Mouse (Mus musculus): Measurements from ENCODE around the gene Zfp804a. TPM values are rescaled to one million over a fixed set of nuclear protein-coding genes. Genes with fewer than 3 reads are reported as not detected.

Gene Zfp804a
- 0.02 TPM in 1 of 2 replicates, not detected in the other for polyA plus RNA-seq (2015; fragmentation: Nextera tagmentation; extraction: Ambion mirVana)

DNA sequence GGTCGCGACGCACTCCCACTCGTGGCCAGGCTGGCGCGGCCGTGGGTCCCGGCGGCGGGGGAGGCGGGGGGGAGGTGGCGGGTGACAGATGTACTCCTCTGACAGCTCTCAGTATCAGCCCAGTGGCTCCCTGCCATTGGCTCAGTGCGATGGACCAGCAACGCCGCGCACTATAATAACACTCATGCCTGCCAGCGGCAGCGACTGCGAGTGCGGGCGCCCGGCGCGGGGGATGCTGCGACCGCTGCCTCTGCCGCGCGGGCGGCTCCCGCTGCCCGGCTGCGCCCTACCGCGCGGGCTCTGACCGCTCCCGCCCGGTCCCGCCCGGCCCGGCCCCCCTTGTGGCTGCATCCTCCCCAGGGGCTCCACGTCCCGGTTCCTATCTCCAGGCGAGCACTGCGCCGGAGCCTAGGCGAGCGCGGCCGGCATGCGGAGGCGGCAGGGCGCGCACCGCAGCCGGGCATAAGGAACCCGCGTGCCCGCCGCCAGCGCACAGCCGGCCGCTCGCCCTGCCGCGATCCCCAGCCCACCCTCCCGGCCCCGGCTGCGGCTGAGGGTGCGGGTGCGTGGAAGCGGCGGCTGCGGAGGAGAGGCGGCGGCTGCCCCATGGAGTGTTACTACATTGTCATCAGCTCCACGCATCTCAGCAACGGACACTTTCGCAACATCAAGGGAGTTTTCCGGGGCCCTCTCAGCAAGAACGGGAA is at the start of gene Zfp804a:
Zfp804a (plus strand) TSS at position 38 of the 707 bp plus-strand sequence.
- Histone ChIP-seq H3K27ac (ENCODE audit: low read length) (no peak within 1 kb of the TSS), H3K9ac (ENCODE audit: low read depth, low read length) (no peak within 1 kb of the TSS), H3K27me3 (ENCODE audit: control insufficient read depth, insufficient read depth, low read depth, low read length) (peaks cover 28% of the 10 kb centered on the region), H3K4me2 (ENCODE audit: low read depth, low read length) (peak within 1 kb of the TSS; percentile 69), H3K36me3 (ENCODE audit: control insufficient read depth, insufficient read depth) (no peaks in the 10 kb centered on the region), H3K9me3 (replicated peaks; ENCODE audit: control insufficient read depth, low read length) (no peaks in the 10 kb centered on the region), H3K4me1 (ENCODE audit: control insufficient read depth, low read depth, low read length) (no peaks in the 10 kb centered on the region), H3K4me3 (ENCODE audit: low read depth, low read length) (peak within 1 kb of the TSS; percentile 51)
- ATAC-seq (ENCODE audit: low read depth) = peak; percentile 35; the same call in 1 of the 2 replicates
- WGBS (ENCODE audit: insufficient replicate concordance) = under 1% methylated on average over 70 of the region's 82 CpGs

DNA sequence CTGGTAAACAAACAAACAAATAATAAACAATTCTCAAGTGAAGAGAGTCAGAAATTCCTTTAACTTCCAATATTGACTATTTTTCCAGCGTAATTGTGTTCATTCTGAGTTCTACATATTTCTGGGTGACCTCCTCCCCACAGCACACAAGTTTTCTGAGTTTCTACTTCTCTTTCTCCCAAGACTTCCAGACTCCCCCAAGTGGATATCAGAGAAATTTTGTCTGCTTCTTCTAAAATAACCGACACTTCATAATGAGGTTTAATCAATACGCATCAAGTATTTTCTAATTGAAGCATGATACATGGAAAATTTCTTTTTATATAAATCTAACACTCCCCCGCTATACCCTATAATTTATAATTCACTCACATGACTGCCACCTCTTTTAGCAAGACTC is 1.4 kb upstream of the Zfp804a start:
- Histone ChIP-seq H3K27ac (ENCODE audit: low read length) (no peak overlapping the region), H3K9ac (ENCODE audit: low read depth, low read length) (no peak overlapping the region), H3K4me1 (ENCODE audit: control insufficient read depth, low read depth, low read length) (no peaks in the 10 kb centered on the region), H3K4me3 (ENCODE audit: low read depth, low read length) (no peak overlapping the region), H3K9me3 (replicated peaks; ENCODE audit: control insufficient read depth, low read length) (no peaks in the 10 kb centered on the region), H3K36me3 (ENCODE audit: control insufficient read depth, insufficient read depth) (no peaks in the 10 kb centered on the region), H3K27me3 (ENCODE audit: control insufficient read depth, insufficient read depth, low read depth, low read length) (peaks cover 28% of the 10 kb centered on the region), H3K4me2 (ENCODE audit: low read depth, low read length) (no peak overlapping the region)
- 61% methylated on average over 4 of the region's 4 CpGs for WGBS (ENCODE audit: insufficient replicate concordance)
- no peak for ATAC-seq (ENCODE audit: low read depth)

- ATAC-seq (ENCODE audit: low read depth) = no peak
- WGBS (ENCODE audit: insufficient replicate concordance) = 6% methylated on average over 34 of the region's 34 CpGs
- Histone ChIP-seq H3K36me3 (ENCODE audit: control insufficient read depth, insufficient read depth) (no peaks in the 10 kb centered on the region), H3K9ac (ENCODE audit: low read depth, low read length) (no peak overlapping the region), H3K27me3 (ENCODE audit: control insufficient read depth, insufficient read depth, low read depth, low read length) (peaks cover 28% of the 10 kb centered on the region), H3K27ac (ENCODE audit: low read length) (no peak overlapping the region), H3K9me3 (replicated peaks; ENCODE audit: control insufficient read depth, low read length) (no peaks in the 10 kb centered on the region), H3K4me3 (ENCODE audit: low read depth, low read length) (peak overlapping the region; percentile 51), H3K4me2 (ENCODE audit: low read depth, low read length) (peak overlapping the region; percentile 69), H3K4me1 (ENCODE audit: control insufficient read depth, low read depth, low read length) (no peaks in the 10 kb centered on the region)
Measured at GRCm38 (mm10) chr2:82052338-82053184, 461 bp upstream of the Zfp804a start.

GRCm38 (mm10) chr2:82054446-82054845 is 1.4 kb downstream of the Zfp804a start:
- no peak overlapping the region for H3K9ac ChIP-seq (ENCODE audit: low read depth, low read length)
- 41% methylated on average over 4 of the region's 4 CpGs for WGBS (ENCODE audit: insufficient replicate concordance)
- H3K27me3 ChIP-seq (ENCODE audit: control insufficient read depth, insufficient read depth, low read depth, low read length) = peaks cover 28% of the 10 kb centered on the region
- no peaks in the 10 kb centered on the region for H3K36me3 ChIP-seq (ENCODE audit: control insufficient read depth, insufficient read depth)
- no peak overlapping the region for H3K4me3 ChIP-seq (ENCODE audit: low read depth, low read length)
- no peak for ATAC-seq (ENCODE audit: low read depth)
- no peak overlapping the region for H3K4me2 ChIP-seq (ENCODE audit: low read depth, low read length)
- no peaks in the 10 kb centered on the region for H3K9me3 ChIP-seq (replicated peaks; ENCODE audit: control insufficient read depth, low read length)
- no peak overlapping the region for H3K27ac ChIP-seq (ENCODE audit: low read length)
- no peaks in the 10 kb centered on the region for H3K4me1 ChIP-seq (ENCODE audit: control insufficient read depth, low read depth, low read length)

DNA sequence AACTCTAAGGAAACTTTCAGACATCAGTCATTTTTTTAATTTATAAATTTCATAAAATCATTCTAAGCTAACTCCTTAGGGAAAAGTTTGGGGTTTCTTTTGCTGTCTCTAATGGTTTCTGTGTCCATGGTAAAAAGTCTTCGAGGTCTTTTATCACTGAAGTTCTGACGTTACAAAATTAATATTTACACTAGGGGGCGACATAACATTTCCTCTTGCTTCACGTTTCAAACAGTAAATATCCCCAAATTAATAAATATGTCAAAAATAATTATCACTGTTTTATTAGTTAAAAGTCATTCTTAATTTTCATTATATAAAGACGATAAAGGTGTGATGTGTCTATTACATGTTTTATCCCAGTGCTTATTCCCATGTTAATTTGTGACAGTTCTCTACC is 11.6 kb downstream of the Zfp804a start:
- no peak for ATAC-seq (ENCODE audit: low read depth)
- no peak overlapping the region for H3K4me3 ChIP-seq (ENCODE audit: low read depth, low read length)
- no peak overlapping the region for H3K27ac ChIP-seq (ENCODE audit: low read length)
- no peak overlapping the region for H3K4me2 ChIP-seq (ENCODE audit: low read depth, low read length)
- no peaks in the 10 kb centered on the region for H3K4me1 ChIP-seq (ENCODE audit: control insufficient read depth, low read depth, low read length)
- no peaks in the 10 kb centered on the region for H3K36me3 ChIP-seq (ENCODE audit: control insufficient read depth, insufficient read depth)
- 23% methylated on average over 5 of the region's 5 CpGs for WGBS (ENCODE audit: insufficient replicate concordance)
- H3K9ac ChIP-seq (ENCODE audit: low read depth, low read length) = no peak overlapping the region
- no peaks in the 10 kb centered on the region for H3K9me3 ChIP-seq (replicated peaks; ENCODE audit: control insufficient read depth, low read length)
- H3K27me3 ChIP-seq (ENCODE audit: control insufficient read depth, insufficient read depth, low read depth, low read length) = no peaks in the 10 kb centered on the region

GRCm38 (mm10) chr2:82067912-82068311 is 14.9 kb downstream of the Zfp804a start:
- no peak overlapping the region for H3K9ac ChIP-seq (ENCODE audit: low read depth, low read length)
- ATAC-seq (ENCODE audit: low read depth) = no peak
- WGBS (ENCODE audit: insufficient replicate concordance) = 57% methylated on average over 1 of the region's 1 CpGs

DNA sequence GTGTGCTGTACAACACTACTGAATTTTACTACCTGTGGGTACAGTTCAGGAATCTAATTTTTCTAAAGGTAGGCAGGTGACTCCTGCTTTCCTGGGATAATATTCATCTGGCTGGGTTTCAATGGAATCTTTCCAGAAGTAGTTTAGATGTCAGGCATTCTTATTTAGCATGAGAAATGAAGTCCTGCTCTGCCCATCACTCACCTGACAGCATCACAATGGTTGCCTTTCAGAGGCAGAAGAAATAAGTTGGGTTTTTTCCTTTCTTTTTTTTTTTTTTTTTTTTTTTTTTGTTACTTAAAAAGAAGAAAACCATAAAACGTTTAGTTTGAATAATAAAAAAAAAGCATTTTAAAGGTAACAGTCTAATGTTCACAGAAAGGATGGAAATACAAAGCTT is 16.1 kb downstream of the Zfp804a start:
- Histone ChIP-seq H3K27me3 (ENCODE audit: control insufficient read depth, insufficient read depth, low read depth, low read length) (no peaks in the 10 kb centered on the region), H3K36me3 (ENCODE audit: control insufficient read depth, insufficient read depth) (no peaks in the 10 kb centered on the region), H3K9ac (ENCODE audit: low read depth, low read length) (no peak overlapping the region), H3K4me1 (ENCODE audit: control insufficient read depth, low read depth, low read length) (no peaks in the 10 kb centered on the region), H3K27ac (ENCODE audit: low read length) (no peak overlapping the region), H3K9me3 (replicated peaks; ENCODE audit: control insufficient read depth, low read length) (no peaks in the 10 kb centered on the region), H3K4me2 (ENCODE audit: low read depth, low read length) (no peak overlapping the region), H3K4me3 (ENCODE audit: low read depth, low read length) (no peak overlapping the region)
- no peak for ATAC-seq (ENCODE audit: low read depth)
- WGBS (ENCODE audit: insufficient replicate concordance) = 38% methylated on average over 1 of the region's 1 CpGs

More at GRCm38 (mm10) chr2:82067912-82068311, 14.9 kb downstream of the Zfp804a start:
- no peaks in the 10 kb centered on the region for H3K27me3 ChIP-seq (ENCODE audit: control insufficient read depth, insufficient read depth, low read depth, low read length)
- no peaks in the 10 kb centered on the region for H3K4me1 ChIP-seq (ENCODE audit: control insufficient read depth, low read depth, low read length)
- H3K4me2 ChIP-seq (ENCODE audit: low read depth, low read length) = no peak overlapping the region
- no peaks in the 10 kb centered on the region for H3K36me3 ChIP-seq (ENCODE audit: control insufficient read depth, insufficient read depth)
- H3K9me3 ChIP-seq (replicated peaks; ENCODE audit: control insufficient read depth, low read length) = no peaks in the 10 kb centered on the region
- no peak overlapping the region for H3K4me3 ChIP-seq (ENCODE audit: low read depth, low read length)
- no peak overlapping the region for H3K27ac ChIP-seq (ENCODE audit: low read length)

- WGBS (ENCODE audit: insufficient replicate concordance) = 57% methylated on average over 3 of the region's 3 CpGs
- ATAC-seq (ENCODE audit: low read depth) = no peak
- no peak overlapping the region for H3K4me3 ChIP-seq (ENCODE audit: low read depth, low read length)
- H3K4me1 ChIP-seq (ENCODE audit: control insufficient read depth, low read depth, low read length) = no peaks in the 10 kb centered on the region
- H3K9ac ChIP-seq (ENCODE audit: low read depth, low read length) = no peak overlapping the region
- H3K27ac ChIP-seq (ENCODE audit: low read length) = no peak overlapping the region
- no peaks in the 10 kb centered on the region for H3K36me3 ChIP-seq (ENCODE audit: control insufficient read depth, insufficient read depth)
- no peaks in the 10 kb centered on the region for H3K9me3 ChIP-seq (replicated peaks; ENCODE audit: control insufficient read depth, low read length)
- no peak overlapping the region for H3K4me2 ChIP-seq (ENCODE audit: low read depth, low read length)
- no peaks in the 10 kb centered on the region for H3K27me3 ChIP-seq (ENCODE audit: control insufficient read depth, insufficient read depth, low read depth, low read length)
Measured at GRCm38 (mm10) chr2:82076883-82077282, 23.9 kb downstream of the Zfp804a start.
